Mouse (Mus musculus) cerebral cortex, adult 2 months (tissue): ENCODE results near the gene Tsen15.

Experiments used
- WGBS: fragments of 180-500 bp; shearing (Covaris S2); methylation state at CpG from one replicate; pipeline ENCODE4 v1.1.7; 2018; 5-methylcytosine and 5-hydroxymethylcytosine counted together

The Tsen15 gene

GRCm38 (mm10) chr1:152386188-152386835 lies at the start of gene Tsen15:
TSS of gene Tsen15 (minus strand) at chr1:152386688.
- under 1% methylated on average over 57 of the region's 57 CpGs for WGBS

- WGBS, result 61% methylated on average over 4 of the region's 4 CpGs
These were observed 47.7 kb upstream of the Tsen15 start for GRCm38 (mm10) chr1:152434166-152434565.

GRCm38 (mm10) chr1:152429805-152430204 lies 43.3 kb upstream of the Tsen15 start:
- 95% methylated on average over 7 of the region's 7 CpGs for WGBS

- WGBS, result 40% methylated on average over 12 of the region's 12 CpGs
These were observed 41.6 kb upstream of the Tsen15 start for GRCm38 (mm10) chr1:152427912-152428581.

- WGBS, result 94% methylated on average over 3 of the region's 3 CpGs
These were observed 36.6 kb upstream of the Tsen15 start for GRCm38 (mm10) chr1:152423052-152423451.

- 80% methylated on average over 3 of the region's 3 CpGs for WGBS
These were observed 35.8 kb upstream of the Tsen15 start for GRCm38 (mm10) chr1:152422295-152422694.

- WGBS, result 74% methylated on average over 5 of the region's 5 CpGs
These were observed 31.1 kb upstream of the Tsen15 start for GRCm38 (mm10) chr1:152417602-152418001.

- WGBS, result 85% methylated on average over 13 of the region's 13 CpGs
These were observed 29.9 kb upstream of the Tsen15 start for GRCm38 (mm10) chr1:152416306-152416904.

- WGBS, result 61% methylated on average over 10 of the region's 10 CpGs
These were observed 28.0 kb upstream of the Tsen15 start for GRCm38 (mm10) chr1:152414451-152414850.

GRCm38 (mm10) chr1:152413961-152414360 lies 27.5 kb upstream of the Tsen15 start:
- 76% methylated on average over 1 of the region's 1 CpGs for WGBS

- WGBS, result 93% methylated on average over 2 of the region's 2 CpGs
These were observed 26.6 kb upstream of the Tsen15 start for GRCm38 (mm10) chr1:152413116-152413515.

- WGBS, result 59% methylated on average over 3 of the region's 3 CpGs
These were observed 24.2 kb upstream of the Tsen15 start for GRCm38 (mm10) chr1:152410657-152411056.

- 85% methylated on average over 4 of the region's 4 CpGs for WGBS
These were observed 22.9 kb upstream of the Tsen15 start for GRCm38 (mm10) chr1:152409356-152409755.

GRCm38 (mm10) chr1:152407021-152407946 lies 20.8 kb upstream of the Tsen15 start:
- WGBS, result 35% methylated on average over 22 of the region's 22 CpGs

GRCm38 (mm10) chr1:152400556-152401540 lies 14.4 kb upstream of the Tsen15 start:
- WGBS, result 6% methylated on average over 14 of the region's 14 CpGs

- WGBS, result under 1% methylated on average over 69 of the region's 70 CpGs
These were observed 13.5 kb upstream of the Tsen15 start, which contains the start of gene Colgalt2 for GRCm38 (mm10) chr1:152399790-152400555. TSS of gene Colgalt2 (plus strand) at chr1:152399830.

GRCm38 (mm10) chr1:152398708-152399107 lies 12.2 kb upstream of the Tsen15 start:
- WGBS, result 91% methylated on average over 1 of the region's 1 CpGs

GRCm38 (mm10) chr1:152394956-152395515 lies 8.5 kb upstream of the Tsen15 start:
- WGBS, result 84% methylated on average over 4 of the region's 4 CpGs

- WGBS, result 57% methylated on average over 3 of the region's 3 CpGs
These were observed 7.6 kb upstream of the Tsen15 start for GRCm38 (mm10) chr1:152394137-152394536.
